Mouse (Mus musculus) neural tube, embryonic 11.5 days (tissue): ENCODE measurements around the gene Fzr1. TPM values are rescaled to one million over a fixed set of nuclear protein-coding genes. Genes with fewer than 3 reads are reported as not detected.

Experiments used
- ATAC-seq: fragments of 200-750 bp; cut with Nextera tagmentation; 2 replicates; pipeline ENCODE4 v1.8.0; 2017; ENCODE audit warnings: moderate number of reproducible peaks, mild to moderate bottlenecking, moderate TSS enrichment, moderate library complexity; ENCODE audit not compliant: insufficient read depth, low FRiP score, low TSS enrichment
- DNase-seq: peaks from one replicate; pipeline ENCODE4 v3.0.0-alpha.2; 2015; ENCODE audit warnings: low spot score
- H3K27ac ChIP-seq: fragments of 300-500 bp; sonication (generic); 2 replicates; pipeline ENCODE4 v1.5.1; 2014; ENCODE audit warnings: low read depth, mild to moderate bottlenecking, low read length
- H3K27me3 ChIP-seq: fragments of 300-500 bp; sonication (generic); 2 replicates; pipeline ENCODE4 v1.6.1; 2014; ENCODE audit warnings: mild to moderate bottlenecking, low read length, mixed read lengths; ENCODE audit not compliant: control insufficient read depth, insufficient read depth
- H3K36me3 ChIP-seq: fragments of 300-500 bp; sonication (generic); 2 replicates; pipeline ENCODE4 v1.6.1; 2014; ENCODE audit warnings: mild to moderate bottlenecking, low read length, moderate library complexity, mixed read lengths; ENCODE audit not compliant: control insufficient read depth, insufficient read depth
- H3K4me1 ChIP-seq: fragments of 300-500 bp; sonication (generic); 2 replicates; pipeline ENCODE4 v1.6.1; 2014; ENCODE audit warnings: low read length, mixed read lengths; ENCODE audit not compliant: control insufficient read depth, insufficient read depth
- H3K4me2 ChIP-seq: fragments of 300-500 bp; sonication (generic); 2 replicates; pipeline ENCODE4 v1.6.1; 2014; ENCODE audit warnings: low read depth, mild to moderate bottlenecking, moderate library complexity
- H3K4me3 ChIP-seq: fragments of 300-500 bp; sonication (generic); 2 replicates; pipeline ENCODE4 v1.5.1; 2014; ENCODE audit warnings: low read depth, low read length
- H3K9ac ChIP-seq: fragments of 300-500 bp; sonication (generic); 2 replicates; pipeline ENCODE4 v1.6.1; 2014; ENCODE audit warnings: mild to moderate bottlenecking, low read length
- H3K9me3 ChIP-seq: fragments of 300-500 bp; sonication (generic); 2 replicates; pipeline ENCODE4 v1.6.1; 2016; ENCODE audit warnings: low read length; ENCODE audit not compliant: control insufficient read depth
- WGBS: fragments of 180-500 bp; shearing (Covaris S2); extraction: QIAGEN DNeasy Blood & Tissue Kit; methylation state at CpG from one replicate; pipeline ENCODE4 v1.1.7; 2014; 5-methylcytosine and 5-hydroxymethylcytosine counted together
- polyA plus RNA-seq: library from polyadenylated mRNA; unstranded; fragments of >200 nt; fragmentation: Nextera tagmentation; extraction: Ambion mirVana; gene quantifications from 2 replicates; pipeline ENCODE4 v1.2.1, GENCODE M21; 2014

Gene Fzr1
- polyA plus RNA-seq, 1 experiment from 2014 or later, result 120 TPM

- 80% methylated on average over 16 of the region's 16 CpGs for WGBS
- no peak overlapping the region for H3K4me3 ChIP-seq
- DNase-seq (no peak), ATAC-seq (no peak)
- H3K4me1 ChIP-seq, result peaks cover 49% of the 10 kb centered on the region
- H3K36me3 ChIP-seq, result no peaks in the 10 kb centered on the region
- H3K4me2 ChIP-seq, result no peak overlapping the region
- H3K27ac ChIP-seq, result no peak overlapping the region; the same call in 1 of the 2 replicates
- H3K27me3 ChIP-seq, result peaks cover 5% of the 10 kb centered on the region; the same call in 1 of the 2 replicates
- no peaks in the 10 kb centered on the region for H3K9me3 ChIP-seq
- H3K9ac ChIP-seq, result no peak overlapping the region
These were observed 34.4 kb upstream of the Fzr1 start for GRCm38 (mm10) chr10:81412586-81413309.

GRCm38 (mm10) chr10:81411471-81412400 is 33.4 kb upstream of the Fzr1 start:
- Histone ChIP-seq H3K4me2 (no peak overlapping the region), H3K4me3 (no peak overlapping the region), H3K9ac (no peak overlapping the region; the same call in none of the 2 replicates), H3K27me3 (peaks cover 10% of the 10 kb centered on the region), H3K9me3 (no peaks in the 10 kb centered on the region), H3K4me1 (peaks cover 53% of the 10 kb centered on the region), H3K27ac (peak overlapping the region; percentile 39; the same call in 1 of the 2 replicates), H3K36me3 (no peaks in the 10 kb centered on the region)
- 74% methylated on average over 17 of the region's 18 CpGs for WGBS
- no peak for DNase-seq
- no peak for ATAC-seq

- Histone ChIP-seq H3K4me3 (no peak overlapping the region), H3K27me3 (peaks cover 17% of the 10 kb centered on the region), H3K9me3 (no peaks in the 10 kb centered on the region), H3K4me2 (0 out of 2 replicates have a peak overlapping the region, but pooled peaks have one; percentile 4), H3K27ac (no peak overlapping the region), H3K36me3 (no peaks in the 10 kb centered on the region), H3K9ac (no peak overlapping the region), H3K4me1 (peaks cover 53% of the 10 kb centered on the region)
- no peak for DNase-seq
- no peak for ATAC-seq
- 81% methylated on average over 9 of the region's 9 CpGs for whole genome bisulfite sequencing
These were observed 32.7 kb upstream of the Fzr1 start for GRCm38 (mm10) chr10:81410981-81411380.

- Histone ChIP-seq H3K9me3 (no peaks in the 10 kb centered on the region), H3K36me3 (no peaks in the 10 kb centered on the region), H3K9ac (no peak overlapping the region), H3K4me3 (no peak overlapping the region), H3K4me2 (0 out of 2 replicates have a peak overlapping the region, but pooled peaks have one; percentile 7), H3K27me3 (peaks cover 17% of the 10 kb centered on the region), H3K27ac (peak overlapping the region; percentile 56; the same call in 1 of the 2 replicates), H3K4me1 (peaks cover 53% of the 10 kb centered on the region)
- WGBS, result 65% methylated on average over 4 of the region's 4 CpGs
- DNase-seq, result no peak
- ATAC-seq, result no peak
These were observed 32.0 kb upstream of the Fzr1 start for GRCm38 (mm10) chr10:81410350-81410749.

- H3K27ac ChIP-seq, result peak overlapping the region; percentile 56
- peak overlapping the region; percentile 23 for H3K4me2 ChIP-seq
- H3K36me3 ChIP-seq, result no peaks in the 10 kb centered on the region
- no peak overlapping the region for H3K4me3 ChIP-seq
- no peak for DNase-seq
- ATAC-seq, result no peak
- H3K4me1 ChIP-seq, result peaks cover 49% of the 10 kb centered on the region
- 9% methylated on average over 8 of the region's 8 CpGs for WGBS
- H3K9me3 ChIP-seq, result no peaks in the 10 kb centered on the region
- peak overlapping the region; percentile 7; the same call in 1 of the 2 replicates for H3K9ac ChIP-seq
- peaks cover 22% of the 10 kb centered on the region for H3K27me3 ChIP-seq
These were observed 31.0 kb upstream of the Fzr1 start for GRCm38 (mm10) chr10:81409330-81409729.

- Histone ChIP-seq H3K36me3 (no peaks in the 10 kb centered on the region), H3K4me3 (no peak overlapping the region), H3K4me1 (peaks cover 51% of the 10 kb centered on the region), H3K4me2 (no peak overlapping the region; the same call in 1 of the 2 replicates), H3K9ac (no peak overlapping the region), H3K9me3 (no peaks in the 10 kb centered on the region), H3K27me3 (peaks cover 22% of the 10 kb centered on the region), H3K27ac (no peak overlapping the region)
- DNase-seq (peak; percentile 83), ATAC-seq (peak; percentile 52; the same call in 1 of the 2 replicates)
- 13% methylated on average over 9 of the region's 9 CpGs for WGBS
These were observed 30.6 kb upstream of the Fzr1 start for GRCm38 (mm10) chr10:81408871-81409291.

- Histone ChIP-seq H3K9me3 (no peaks in the 10 kb centered on the region), H3K4me3 (no peak overlapping the region), H3K27me3 (peaks cover 22% of the 10 kb centered on the region), H3K27ac (no peak overlapping the region), H3K4me2 (no peak overlapping the region), H3K9ac (no peak overlapping the region), H3K4me1 (peaks cover 50% of the 10 kb centered on the region), H3K36me3 (no peaks in the 10 kb centered on the region)
- DNase-seq, result no peak
- WGBS, result 38% methylated on average over 13 of the region's 13 CpGs
- no peak for ATAC-seq
These were observed 30.1 kb upstream of the Fzr1 start for GRCm38 (mm10) chr10:81408424-81408729.

GRCm38 (mm10) chr10:81407539-81408423 is 29.5 kb upstream of the Fzr1 start:
- H3K27ac ChIP-seq, result no peak overlapping the region
- 21% methylated on average over 31 of the region's 31 CpGs for WGBS
- peak; percentile 62 for DNase-seq
- H3K9me3 ChIP-seq, result no peaks in the 10 kb centered on the region
- H3K4me2 ChIP-seq, result peak overlapping the region; percentile 33
- peaks cover 56% of the 10 kb centered on the region for H3K4me1 ChIP-seq
- H3K9ac ChIP-seq, result no peak overlapping the region
- H3K27me3 ChIP-seq, result peaks cover 22% of the 10 kb centered on the region
- H3K36me3 ChIP-seq, result no peaks in the 10 kb centered on the region
- no peak for ATAC-seq
- H3K4me3 ChIP-seq, result peak overlapping the region; percentile 15; the same call in 1 of the 2 replicates
